Mouse (Mus musculus) embryonic facial prominence, embryonic 14.5 days (tissue): ENCODE measurements around the gene Helt. TPM values are rescaled to one million over a fixed set of nuclear protein-coding genes. Genes with fewer than 3 reads are reported as not detected.
A peak's percentile ranks its signal among the peaks of the same experiment; 100 is the strongest.

Experiments used
- ATAC-seq: fragments of 200-750 bp; cut with Nextera tagmentation; 2 replicates; pipeline ENCODE4 v1.8.0; 2017; ENCODE audit warnings: low read depth, moderate number of reproducible peaks, moderate TSS enrichment
- DNase-seq: peaks from one replicate; pipeline ENCODE4 v3.0.0-alpha.2; 2015; ENCODE audit warnings: low spot score
- H3K27ac ChIP-seq: fragments of 300-500 bp; sonication (generic); replicated peaks from 2 replicates; pipeline ENCODE4 v1.5.1; 2014; ENCODE audit warnings: low read depth, mild to moderate bottlenecking, low read length, moderate library complexity
- H3K27me3 ChIP-seq: fragments of 300-500 bp; sonication (generic); replicated peaks from 2 replicates; pipeline ENCODE4 v1.6.1; 2014; ENCODE audit warnings: low read length; ENCODE audit not compliant: control insufficient read depth, insufficient read depth
- H3K36me3 ChIP-seq: fragments of 300-500 bp; sonication (generic); 2 replicates; pipeline ENCODE4 v1.6.1; 2014; ENCODE audit warnings: low read length, mixed read lengths; ENCODE audit not compliant: control insufficient read depth, insufficient read depth
- H3K4me1 ChIP-seq: fragments of 300-500 bp; sonication (generic); 2 replicates; pipeline ENCODE4 v1.6.1; 2014; ENCODE audit warnings: antibody characterized with exemption, low read length; ENCODE audit not compliant: control insufficient read depth, insufficient read depth
- H3K4me2 ChIP-seq: fragments of 300-500 bp; sonication (generic); 2 replicates; pipeline ENCODE4 v1.6.1; 2014; ENCODE audit warnings: low read depth, mild to moderate bottlenecking, low read length, moderate library complexity, mixed read lengths
- H3K4me3 ChIP-seq: fragments of 300-500 bp; sonication (generic); 2 replicates; pipeline ENCODE4 v1.5.1; 2014; ENCODE audit warnings: low read depth, mild to moderate bottlenecking, low read length
- H3K9ac ChIP-seq: fragments of 300-500 bp; sonication (generic); 2 replicates; pipeline ENCODE4 v1.6.1; 2014; ENCODE audit warnings: low read depth, mild to moderate bottlenecking, low read length, moderate library complexity, mixed read lengths
- H3K9me3 ChIP-seq: fragments of 300-500 bp; sonication (generic); 2 replicates; pipeline ENCODE4 v1.6.1; 2016; ENCODE audit warnings: low read length; ENCODE audit not compliant: control insufficient read depth
- WGBS: fragments of 180-500 bp; shearing (Covaris S2); extraction: QIAGEN DNeasy Blood & Tissue Kit; methylation state at CpG from one replicate; pipeline ENCODE4 v1.1.7; 2014; 5-methylcytosine and 5-hydroxymethylcytosine counted together
- polyA plus RNA-seq: library from polyadenylated mRNA; unstranded; fragments of >200 nt; fragmentation: Nextera tagmentation; extraction: Ambion mirVana; gene quantifications from 2 replicates; pipeline ENCODE4 v1.2.1, GENCODE M21; 2014

The Helt gene
- polyA plus RNA-seq, 1 experiment from 2014 or later, result 0.72 TPM

GRCm38 (mm10) chr8:46311159-46311558 lies 16.7 kb upstream of the Helt start:
- peak; percentile 82 for ATAC-seq

GRCm38 (mm10) chr8:46308189-46308588 lies 13.7 kb upstream of the Helt start:
- H3K9me3 ChIP-seq, result no peaks in the 10 kb centered on the region
- no peaks in the 10 kb centered on the region for H3K27me3 ChIP-seq
- no peak overlapping the region for H3K4me3 ChIP-seq
- DNase-seq (no peak), ATAC-seq (no peak)
- no peaks in the 10 kb centered on the region for H3K4me1 ChIP-seq
- H3K4me2 ChIP-seq, result no peak overlapping the region
- no peaks in the 10 kb centered on the region for H3K36me3 ChIP-seq
- H3K9ac ChIP-seq, result no peak overlapping the region
- no peak overlapping the region for H3K27ac ChIP-seq
- WGBS, result 75% methylated on average over 2 of the region's 2 CpGs

More at GRCm38 (mm10) chr8:46311159-46311558, 16.7 kb upstream of the Helt start:
- Histone ChIP-seq H3K27me3 (no peaks in the 10 kb centered on the region), H3K4me1 (no peaks in the 10 kb centered on the region), H3K4me2 (no peak overlapping the region), H3K27ac (no peak overlapping the region), H3K9ac (no peak overlapping the region), H3K4me3 (no peak overlapping the region), H3K36me3 (no peaks in the 10 kb centered on the region), H3K9me3 (no peaks in the 10 kb centered on the region)
- DNase-seq, result peak; percentile 91
- WGBS, result 13% methylated on average over 10 of the region's 10 CpGs

GRCm38 (mm10) chr8:46305733-46306349 lies 11.4 kb upstream of the Helt start:
- DNase-seq, result peak; percentile 69
- Histone ChIP-seq H3K27ac (no peak overlapping the region), H3K4me1 (no peaks in the 10 kb centered on the region), H3K36me3 (no peaks in the 10 kb centered on the region), H3K9ac (no peak overlapping the region), H3K9me3 (no peaks in the 10 kb centered on the region), H3K4me3 (no peak overlapping the region), H3K27me3 (no peaks in the 10 kb centered on the region), H3K4me2 (no peak overlapping the region)
- ATAC-seq, result peak; percentile 41; the same call in 1 of the 2 replicates
- 5% methylated on average over 9 of the region's 9 CpGs for WGBS

GRCm38 (mm10) chr8:46302121-46302520 lies 7.7 kb upstream of the Helt start:
- DNase-seq (no peak), ATAC-seq (no peak)
- H3K9ac ChIP-seq, result no peak overlapping the region
- H3K27me3 ChIP-seq, result peaks cover 17% of the 10 kb centered on the region
- H3K27ac ChIP-seq, result no peak overlapping the region
- H3K4me2 ChIP-seq, result no peak overlapping the region
- H3K36me3 ChIP-seq, result no peaks in the 10 kb centered on the region
- H3K4me1 ChIP-seq, result no peaks in the 10 kb centered on the region; the same call in 1 of the 2 replicates
- no peak overlapping the region for H3K4me3 ChIP-seq
- whole genome bisulfite sequencing, result 88% methylated on average over 9 of the region's 9 CpGs
- H3K9me3 ChIP-seq, result no peaks in the 10 kb centered on the region

- DNase-seq (peak; percentile 34), ATAC-seq (peak; percentile 9; the same call in 1 of the 2 replicates)
- Histone ChIP-seq H3K4me1 (no peaks in the 10 kb centered on the region; the same call in 1 of the 2 replicates), H3K9me3 (no peaks in the 10 kb centered on the region), H3K36me3 (no peaks in the 10 kb centered on the region), H3K27ac (no peak overlapping the region), H3K4me2 (no peak overlapping the region), H3K9ac (no peak overlapping the region), H3K27me3 (peaks cover 50% of the 10 kb centered on the region), H3K4me3 (no peak overlapping the region)
- 27% methylated on average over 7 of the region's 7 CpGs for WGBS
Measured at GRCm38 (mm10) chr8:46298847-46299246, 4.4 kb upstream of the Helt start.

- no peak overlapping the region for H3K4me2 ChIP-seq
- 0% methylated on average over 11 of the region's 11 CpGs for WGBS
- no peak for ATAC-seq
Measured at GRCm38 (mm10) chr8:46296551-46296950, 2.1 kb upstream of the Helt start.

GRCm38 (mm10) chr8:46295951-46296350 lies 1.5 kb upstream of the Helt start:
- no peaks in the 10 kb centered on the region; the same call in 1 of the 2 replicates for H3K4me1 ChIP-seq
- H3K27me3 ChIP-seq, result peaks cover 79% of the 10 kb centered on the region
- no peaks in the 10 kb centered on the region for H3K9me3 ChIP-seq
- no peak for ATAC-seq
- no peak for DNase-seq
- 1% methylated on average over 8 of the region's 8 CpGs for whole genome bisulfite sequencing
- H3K4me2 ChIP-seq, result no peak overlapping the region
- no peak overlapping the region for H3K9ac ChIP-seq
- H3K27ac ChIP-seq, result no peak overlapping the region
- H3K4me3 ChIP-seq, result no peak overlapping the region
- no peaks in the 10 kb centered on the region for H3K36me3 ChIP-seq

More at GRCm38 (mm10) chr8:46296551-46296950, 2.1 kb upstream of the Helt start:
- Histone ChIP-seq H3K4me3 (no peak overlapping the region), H3K27me3 (peaks cover 73% of the 10 kb centered on the region), H3K4me1 (no peaks in the 10 kb centered on the region; the same call in 1 of the 2 replicates), H3K36me3 (no peaks in the 10 kb centered on the region), H3K9ac (no peak overlapping the region), H3K27ac (no peak overlapping the region), H3K9me3 (no peaks in the 10 kb centered on the region)
- no peak for DNase-seq

- under 1% methylated on average over 14 of the region's 14 CpGs for WGBS
- Histone ChIP-seq H3K27me3 (peaks cover 87% of the 10 kb centered on the region), H3K36me3 (no peaks in the 10 kb centered on the region), H3K27ac (no peak overlapping the region), H3K4me2 (no peak overlapping the region), H3K4me1 (no peaks in the 10 kb centered on the region; the same call in 1 of the 2 replicates), H3K9me3 (no peaks in the 10 kb centered on the region), H3K4me3 (no peak overlapping the region), H3K9ac (no peak overlapping the region)
- ATAC-seq (no peak), DNase-seq (no peak)
Measured at GRCm38 (mm10) chr8:46295101-46295534, 647 bp upstream of the Helt start.

- ATAC-seq, result no peak
- WGBS, result under 1% methylated on average over 16 of the region's 16 CpGs
- Histone ChIP-seq H3K36me3 (no peaks in the 10 kb centered on the region), H3K4me3 (0 out of 2 replicates have a peak overlapping the region, but pooled peaks have one; percentile 10), H3K27ac (no peak overlapping the region), H3K4me2 (peak overlapping the region; percentile 32; the same call in 1 of the 2 replicates), H3K4me1 (no peaks in the 10 kb centered on the region), H3K9me3 (no peaks in the 10 kb centered on the region), H3K27me3 (peaks cover 100% of the 10 kb centered on the region), H3K9ac (no peak overlapping the region)
- no peak for DNase-seq
Measured at GRCm38 (mm10) chr8:46293741-46294151, 725 bp downstream of the Helt start.
